Mouse (Mus musculus) limb, embryonic 13.5 days (tissue): Measurements from ENCODE around the gene Rit1. TPM values are rescaled to one million over a fixed set of nuclear protein-coding genes. Genes with fewer than 3 reads are reported as not detected.
A peak's percentile ranks its signal among the peaks of the same experiment; 100 is the strongest.
"Not testable (repeated sequence)": the region's sequence is repeated elsewhere in the genome, so short reads cannot be mapped to it uniquely, and the experiment has no call there.

Experiments
- ATAC-seq: fragments of 200-750 bp; cut with Nextera tagmentation; 2 replicates; pipeline ENCODE4 v1.8.0; 2017; ENCODE audit warnings: low read depth, moderate number of reproducible peaks, moderate TSS enrichment; ENCODE audit not compliant: low FRiP score
- H3K27ac ChIP-seq: fragments of 300-500 bp; sonication (generic); 2 replicates; pipeline ENCODE4 v1.5.1; 2015; ENCODE audit warnings: inconsistent platforms, mild to moderate bottlenecking, moderate library complexity
- H3K27me3 ChIP-seq: fragments of 300-500 bp; sonication (generic); 2 replicates; pipeline ENCODE4 v1.6.1; 2015; ENCODE audit warnings: mild to moderate bottlenecking, inconsistent platforms
- H3K36me3 ChIP-seq: fragments of 300-500 bp; sonication (generic); 2 replicates; pipeline ENCODE4 v1.6.1; 2015; ENCODE audit warnings: inconsistent platforms, mild to moderate bottlenecking, moderate library complexity
- H3K4me1 ChIP-seq: fragments of 300-500 bp; sonication (generic); 2 replicates; pipeline ENCODE4 v1.6.1; 2015; ENCODE audit warnings: inconsistent platforms
- H3K4me2 ChIP-seq: fragments of 300-500 bp; sonication (generic); replicated peaks from 2 replicates; pipeline ENCODE4 v1.6.1; 2015; ENCODE audit warnings: inconsistent platforms, mild to moderate bottlenecking, moderate library complexity
- H3K4me3 ChIP-seq: fragments of 300-500 bp; sonication (generic); 2 replicates; pipeline ENCODE4 v1.5.1; 2015; ENCODE audit warnings: moderate library complexity, mild to moderate bottlenecking, inconsistent platforms
- H3K9ac ChIP-seq: fragments of 300-500 bp; sonication (generic); 2 replicates; pipeline ENCODE4 v1.6.1; 2015; ENCODE audit warnings: mild to moderate bottlenecking, inconsistent platforms
- H3K9me3 ChIP-seq: fragments of 300-500 bp; sonication (generic); 2 replicates; pipeline ENCODE4 v1.6.1; 2016; ENCODE audit warnings: inconsistent platforms
- WGBS: fragments of 180-500 bp; shearing (Covaris S2); methylation state at CpG from one replicate; pipeline ENCODE4 v1.1.7; 2015; 5-methylcytosine and 5-hydroxymethylcytosine counted together
- polyA plus RNA-seq: library from polyadenylated mRNA; unstranded; fragments of >200 nt; fragmentation: Nextera tagmentation; extraction: Ambion mirVana; gene quantifications from 2 replicates; pipeline ENCODE4 v1.2.1, GENCODE M21; 2015

Rit1 gene
- polyA plus RNA-seq, 1 experiment from 2014 or later: 51.1 TPM

- no peak overlapping the region for H3K4me2 ChIP-seq
- H3K27ac ChIP-seq: no peak overlapping the region
- H3K27me3 ChIP-seq: no peaks in the 10 kb centered on the region
- no peaks in the 10 kb centered on the region for H3K4me1 ChIP-seq
- H3K36me3 ChIP-seq: peaks cover 95% of the 10 kb centered on the region
- 94% methylated on average over 6 of the region's 6 CpGs for WGBS
- no peaks in the 10 kb centered on the region for H3K9me3 ChIP-seq
- no peak for ATAC-seq
- no peak overlapping the region for H3K9ac ChIP-seq
- H3K4me3 ChIP-seq: no peak overlapping the region
These were observed 17.8 kb upstream of the Rit1 start for GRCm38 (mm10) chr3:88698834-88699233.

- H3K27ac ChIP-seq: no peak overlapping the region
- H3K9me3 ChIP-seq: no peaks in the 10 kb centered on the region
- no peak overlapping the region for H3K9ac ChIP-seq
- peaks cover 95% of the 10 kb centered on the region for H3K36me3 ChIP-seq
- WGBS: 88% methylated on average over 3 of the region's 3 CpGs
- H3K4me2 ChIP-seq: no peak overlapping the region
- no peak for ATAC-seq
- no peak overlapping the region for H3K4me3 ChIP-seq
- no peaks in the 10 kb centered on the region for H3K27me3 ChIP-seq
- no peaks in the 10 kb centered on the region for H3K4me1 ChIP-seq
These were observed 16.4 kb upstream of the Rit1 start for GRCm38 (mm10) chr3:88700247-88700646.

GRCm38 (mm10) chr3:88701222-88701621, 15.4 kb upstream of the Rit1 start:
- WGBS: 79% methylated on average over 3 of the region's 3 CpGs

GRCm38 (mm10) chr3:88713709-88714108, 2.9 kb upstream of the Rit1 start:
- Histone ChIP-seq H3K9ac (no peak overlapping the region), H3K4me2 (no peak overlapping the region), H3K4me1 (peaks cover 9% of the 10 kb centered on the region), H3K9me3 (no peaks in the 10 kb centered on the region), H3K27ac (no peak overlapping the region), H3K4me3 (no peak overlapping the region), H3K36me3 (peaks cover 56% of the 10 kb centered on the region), H3K27me3 (no peaks in the 10 kb centered on the region)
- 92% methylated on average over 4 of the region's 4 CpGs for WGBS
- no peak for ATAC-seq

More at GRCm38 (mm10) chr3:88701222-88701621, 15.4 kb upstream of the Rit1 start:
- H3K36me3 ChIP-seq: peaks cover 91% of the 10 kb centered on the region
- H3K4me2 ChIP-seq: no peak overlapping the region
- H3K27me3 ChIP-seq: no peaks in the 10 kb centered on the region
- no peak for ATAC-seq
- H3K27ac ChIP-seq: no peak overlapping the region
- H3K4me3 ChIP-seq: no peak overlapping the region
- no peaks in the 10 kb centered on the region for H3K4me1 ChIP-seq
- no peak overlapping the region for H3K9ac ChIP-seq
- H3K9me3 ChIP-seq: no peaks in the 10 kb centered on the region

GRCm38 (mm10) chr3:88714725-88715124, 1.9 kb upstream of the Rit1 start:
- H3K9me3 ChIP-seq: no peaks in the 10 kb centered on the region
- H3K9ac ChIP-seq: no peak overlapping the region
- no peak overlapping the region for H3K4me3 ChIP-seq
- H3K27ac ChIP-seq: no peak overlapping the region; the same call in 1 of the 2 replicates
- H3K4me2 ChIP-seq: no peak overlapping the region
- peaks cover 54% of the 10 kb centered on the region for H3K36me3 ChIP-seq
- ATAC-seq: no peak
- H3K4me1 ChIP-seq: peaks cover 11% of the 10 kb centered on the region
- 55% methylated on average over 2 of the region's 2 CpGs for WGBS
- H3K27me3 ChIP-seq: no peaks in the 10 kb centered on the region

- not testable (repeated sequence) for H3K4me3 ChIP-seq, H3K27me3 ChIP-seq, H3K27ac ChIP-seq, H3K9ac ChIP-seq, ATAC-seq, H3K9me3 ChIP-seq, H3K4me2 ChIP-seq
- Histone ChIP-seq H3K36me3 (peaks cover 54% of the 10 kb centered on the region), H3K4me1 (peaks cover 11% of the 10 kb centered on the region)
- WGBS: 88% methylated on average over 5 of the region's 5 CpGs
These were observed 922 bp upstream of the Rit1 start for GRCm38 (mm10) chr3:88715716-88716115.

- H3K27ac ChIP-seq: peak overlapping the region; percentile 61; the same call in 1 of the 2 replicates
- WGBS: 11% methylated on average over 9 of the region's 9 CpGs
- H3K27me3 ChIP-seq: no peaks in the 10 kb centered on the region
- peak overlapping the region; percentile 74 for H3K4me3 ChIP-seq
- H3K9ac ChIP-seq: peak overlapping the region; percentile 80
- no peaks in the 10 kb centered on the region for H3K9me3 ChIP-seq
- peaks cover 11% of the 10 kb centered on the region for H3K4me1 ChIP-seq
- H3K36me3 ChIP-seq: peaks cover 52% of the 10 kb centered on the region
- peak; percentile 65; the same call in 1 of the 2 replicates for ATAC-seq
- H3K4me2 ChIP-seq: peak overlapping the region; percentile 92
These were observed 660 bp downstream of the Rit1 start for GRCm38 (mm10) chr3:88717198-88717798.

- Histone ChIP-seq H3K4me2 (peak overlapping the region; percentile 92), H3K27ac (no peak overlapping the region)
These were observed 1.2 kb downstream of the Rit1 start for GRCm38 (mm10) chr3:88717831-88718230.

GRCm38 (mm10) chr3:88719098-88719497, 2.5 kb downstream of the Rit1 start:
- peak overlapping the region; percentile 92; the same call in 1 of the 2 replicates for H3K4me2 ChIP-seq
- no peak; the same call in 1 of the 2 replicates for ATAC-seq
- no peaks in the 10 kb centered on the region for H3K27me3 ChIP-seq
- H3K27ac ChIP-seq: no peak overlapping the region
- H3K9me3 ChIP-seq: 0 out of 2 replicates have a peak, but pooled peaks cover 9% of the 10 kb centered on the region
- H3K4me1 ChIP-seq: peaks cover 11% of the 10 kb centered on the region
- no peak overlapping the region for H3K9ac ChIP-seq
- WGBS: 78% methylated on average over 2 of the region's 2 CpGs
- H3K36me3 ChIP-seq: peaks cover 47% of the 10 kb centered on the region
- H3K4me3 ChIP-seq: no peak overlapping the region

More at GRCm38 (mm10) chr3:88717831-88718230, 1.2 kb downstream of the Rit1 start:
- H3K4me1 ChIP-seq: peaks cover 11% of the 10 kb centered on the region
- H3K9ac ChIP-seq: no peak overlapping the region
- H3K9me3 ChIP-seq: no peaks in the 10 kb centered on the region
- peak overlapping the region; percentile 74 for H3K4me3 ChIP-seq
- H3K36me3 ChIP-seq: peaks cover 48% of the 10 kb centered on the region
- ATAC-seq: no peak
- H3K27me3 ChIP-seq: no peaks in the 10 kb centered on the region
- 81% methylated on average over 1 of the region's 1 CpGs for WGBS

- Histone ChIP-seq H3K27me3 (no peaks in the 10 kb centered on the region), H3K4me3 (no peak overlapping the region), H3K9me3 (no peaks in the 10 kb centered on the region), H3K27ac (no peak overlapping the region), H3K4me1 (no peaks in the 10 kb centered on the region), H3K9ac (no peak overlapping the region), H3K4me2 (no peak overlapping the region), H3K36me3 (peaks cover 18% of the 10 kb centered on the region)
- no peak for ATAC-seq
- WGBS: 91% methylated on average over 2 of the region's 2 CpGs
These were observed 19.9 kb downstream of the Rit1 start for GRCm38 (mm10) chr3:88736556-88736955.

GRCm38 (mm10) chr3:88738641-88739040, 22.0 kb downstream of the Rit1 start:
- Histone ChIP-seq H3K4me1 (no peaks in the 10 kb centered on the region), H3K4me3 (no peak overlapping the region), H3K4me2 (no peak overlapping the region), H3K27ac (no peak overlapping the region), H3K9me3 (no peaks in the 10 kb centered on the region), H3K9ac (no peak overlapping the region), H3K27me3 (no peaks in the 10 kb centered on the region), H3K36me3 (peaks cover 10% of the 10 kb centered on the region)
- ATAC-seq: no peak
- WGBS: 51% methylated on average over 3 of the region's 3 CpGs

- peaks cover 22% of the 10 kb centered on the region for H3K36me3 ChIP-seq
- H3K27me3 ChIP-seq: no peaks in the 10 kb centered on the region
- no peak overlapping the region for H3K4me2 ChIP-seq
- no peaks in the 10 kb centered on the region for H3K9me3 ChIP-seq
- H3K4me1 ChIP-seq: no peaks in the 10 kb centered on the region
- no peak for ATAC-seq
- 95% methylated on average over 3 of the region's 3 CpGs for WGBS
- no peak overlapping the region for H3K9ac ChIP-seq
- H3K4me3 ChIP-seq: no peak overlapping the region
- H3K27ac ChIP-seq: no peak overlapping the region
These were observed 23.5 kb downstream of the Rit1 start for GRCm38 (mm10) chr3:88740147-88740546.

- no peaks in the 10 kb centered on the region for H3K4me1 ChIP-seq
- H3K4me2 ChIP-seq: no peak overlapping the region
- no peak overlapping the region for H3K9ac ChIP-seq
- 89% methylated on average over 9 of the region's 9 CpGs for WGBS
- peaks cover 64% of the 10 kb centered on the region for H3K36me3 ChIP-seq
- H3K27me3 ChIP-seq: no peaks in the 10 kb centered on the region
- peaks cover 15% of the 10 kb centered on the region for H3K9me3 ChIP-seq
- no peak overlapping the region for H3K27ac ChIP-seq
- H3K4me3 ChIP-seq: no peak overlapping the region
- ATAC-seq: no peak
These were observed 28.9 kb downstream of the Rit1 start for GRCm38 (mm10) chr3:88745534-88745933.
